Mouse (Mus musculus): ENCODE results near the gene Nanos1. TPM values are rescaled to one million over a fixed set of nuclear protein-coding genes. Genes with fewer than 3 reads are reported as not detected.

Nanos1 gene
- polyA plus RNA-seq, 1 experiment from 2014 or later = 21.2 TPM

GRCm38 (mm10) chr19:60787465-60788150 is 31.8 kb downstream of the Nanos1 start:
- Histone ChIP-seq H3K27ac (ENCODE audit: low read depth, low read length) (no peak overlapping the region), H3K36me3 (ENCODE audit: control insufficient read depth, insufficient read depth, low read length) (no peaks in the 10 kb centered on the region), H3K4me3 (ENCODE audit: low read depth, low read length) (no peak overlapping the region), H3K4me1 (ENCODE audit: control insufficient read depth, insufficient read depth, low read length) (peaks cover 16% of the 10 kb centered on the region), H3K27me3 (ENCODE audit: control insufficient read depth, insufficient read depth, low read length) (no peaks in the 10 kb centered on the region), H3K4me2 (ENCODE audit: low read depth, low read length) (no peak overlapping the region), H3K9me3 (ENCODE audit: control insufficient read depth, low read length) (no peaks in the 10 kb centered on the region), H3K9ac (replicated peaks; ENCODE audit: low read depth, low read length) (no peak overlapping the region)
- no peak for ATAC-seq (ENCODE audit: low read depth)
- 63% methylated on average over 2 of the region's 2 CpGs for WGBS

- Histone ChIP-seq H3K9ac (replicated peaks; ENCODE audit: low read depth, low read length) (no peak overlapping the region), H3K9me3 (ENCODE audit: control insufficient read depth, low read length) (no peaks in the 10 kb centered on the region), H3K27me3 (ENCODE audit: control insufficient read depth, insufficient read depth, low read length) (no peaks in the 10 kb centered on the region), H3K27ac (ENCODE audit: low read depth, low read length) (no peak overlapping the region), H3K4me2 (ENCODE audit: low read depth, low read length) (peak overlapping the region; percentile 89), H3K4me1 (ENCODE audit: control insufficient read depth, insufficient read depth, low read length) (peaks cover 16% of the 10 kb centered on the region), H3K4me3 (ENCODE audit: low read depth, low read length) (peak overlapping the region; percentile 100; the same call in 1 of the 2 replicates), H3K36me3 (ENCODE audit: control insufficient read depth, insufficient read depth, low read length) (no peaks in the 10 kb centered on the region)
- no peak for ATAC-seq (ENCODE audit: low read depth)
- WGBS = 50% methylated on average over 6 of the region's 6 CpGs
These were observed 32.6 kb downstream of the Nanos1 start for GRCm38 (mm10) chr19:60788214-60788960.

GRCm38 (mm10) chr19:60789452-60789851 is 33.7 kb downstream of the Nanos1 start:
- ATAC-seq (ENCODE audit: low read depth) = no peak
- Histone ChIP-seq H3K27me3 (ENCODE audit: control insufficient read depth, insufficient read depth, low read length) (no peaks in the 10 kb centered on the region), H3K4me3 (ENCODE audit: low read depth, low read length) (peak overlapping the region; percentile 100), H3K4me1 (ENCODE audit: control insufficient read depth, insufficient read depth, low read length) (peaks cover 16% of the 10 kb centered on the region), H3K27ac (ENCODE audit: low read depth, low read length) (peak overlapping the region; percentile 98; the same call in 1 of the 2 replicates), H3K36me3 (ENCODE audit: control insufficient read depth, insufficient read depth, low read length) (no peaks in the 10 kb centered on the region), H3K9me3 (ENCODE audit: control insufficient read depth, low read length) (no peaks in the 10 kb centered on the region), H3K9ac (replicated peaks; ENCODE audit: low read depth, low read length) (peak overlapping the region; percentile 95), H3K4me2 (ENCODE audit: low read depth, low read length) (peak overlapping the region; percentile 89)
- 2% methylated on average over 7 of the region's 7 CpGs for WGBS

- under 1% methylated on average over 60 of the region's 60 CpGs for WGBS
These were observed 34.2 kb downstream of the Nanos1 start for GRCm38 (mm10) chr19:60789919-60790506.

GRCm38 (mm10) chr19:60790551-60791161 is 34.9 kb downstream of the Nanos1 start, which contains the start of gene Eif3a:
Gene Eif3a, minus strand, starts transcription at chr19:60790658.
- Histone ChIP-seq H3K27ac (ENCODE audit: low read depth, low read length) (peak within 1 kb of the TSS; percentile 98), H3K27me3 (ENCODE audit: control insufficient read depth, insufficient read depth, low read length) (no peaks in the 10 kb centered on the region), H3K36me3 (ENCODE audit: control insufficient read depth, insufficient read depth, low read length) (no peaks in the 10 kb centered on the region), H3K4me1 (ENCODE audit: control insufficient read depth, insufficient read depth, low read length) (peaks cover 16% of the 10 kb centered on the region), H3K4me3 (ENCODE audit: low read depth, low read length) (peak within 1 kb of the TSS; percentile 100), H3K9me3 (ENCODE audit: control insufficient read depth, low read length) (no peaks in the 10 kb centered on the region), H3K4me2 (ENCODE audit: low read depth, low read length) (peak within 1 kb of the TSS; percentile 89), H3K9ac (replicated peaks; ENCODE audit: low read depth, low read length) (peak within 1 kb of the TSS; percentile 95)
- peak; percentile 97 for ATAC-seq (ENCODE audit: low read depth)
- under 1% methylated on average over 56 of the region's 57 CpGs for WGBS

More at GRCm38 (mm10) chr19:60789919-60790506, 34.2 kb downstream of the Nanos1 start:
- peak; percentile 84 for ATAC-seq (ENCODE audit: low read depth)
- Histone ChIP-seq H3K36me3 (ENCODE audit: control insufficient read depth, insufficient read depth, low read length) (no peaks in the 10 kb centered on the region), H3K4me1 (ENCODE audit: control insufficient read depth, insufficient read depth, low read length) (peaks cover 16% of the 10 kb centered on the region), H3K4me2 (ENCODE audit: low read depth, low read length) (peak overlapping the region; percentile 89), H3K4me3 (ENCODE audit: low read depth, low read length) (peak overlapping the region; percentile 100), H3K9me3 (ENCODE audit: control insufficient read depth, low read length) (no peaks in the 10 kb centered on the region), H3K9ac (replicated peaks; ENCODE audit: low read depth, low read length) (peak overlapping the region; percentile 95), H3K27me3 (ENCODE audit: control insufficient read depth, insufficient read depth, low read length) (no peaks in the 10 kb centered on the region), H3K27ac (ENCODE audit: low read depth, low read length) (peak overlapping the region; percentile 98)

- no peak for ATAC-seq (ENCODE audit: low read depth)
- WGBS = 10% methylated on average over 9 of the region's 9 CpGs
- peak overlapping the region; percentile 98 for H3K27ac ChIP-seq (ENCODE audit: low read depth, low read length)
- no peaks in the 10 kb centered on the region for H3K27me3 ChIP-seq (ENCODE audit: control insufficient read depth, insufficient read depth, low read length)
- peak overlapping the region; percentile 100 for H3K4me3 ChIP-seq (ENCODE audit: low read depth, low read length)
- H3K9ac ChIP-seq (replicated peaks; ENCODE audit: low read depth, low read length) = peak overlapping the region; percentile 95
- peak overlapping the region; percentile 89 for H3K4me2 ChIP-seq (ENCODE audit: low read depth, low read length)
- peaks cover 11% of the 10 kb centered on the region for H3K4me1 ChIP-seq (ENCODE audit: control insufficient read depth, insufficient read depth, low read length)
- no peaks in the 10 kb centered on the region for H3K36me3 ChIP-seq (ENCODE audit: control insufficient read depth, insufficient read depth, low read length)
- no peaks in the 10 kb centered on the region for H3K9me3 ChIP-seq (ENCODE audit: control insufficient read depth, low read length)
These were observed 35.4 kb downstream of the Nanos1 start for GRCm38 (mm10) chr19:60791164-60791563.

GRCm38 (mm10) chr19:60793170-60793707 is 37.5 kb downstream of the Nanos1 start:
- Histone ChIP-seq H3K27ac (ENCODE audit: low read depth, low read length) (no peak overlapping the region), H3K36me3 (ENCODE audit: control insufficient read depth, insufficient read depth, low read length) (no peaks in the 10 kb centered on the region), H3K4me3 (ENCODE audit: low read depth, low read length) (no peak overlapping the region), H3K9me3 (ENCODE audit: control insufficient read depth, low read length) (no peaks in the 10 kb centered on the region), H3K4me1 (ENCODE audit: control insufficient read depth, insufficient read depth, low read length) (peaks cover 7% of the 10 kb centered on the region; the same call in 1 of the 2 replicates), H3K9ac (replicated peaks; ENCODE audit: low read depth, low read length) (no peak overlapping the region), H3K27me3 (ENCODE audit: control insufficient read depth, insufficient read depth, low read length) (no peaks in the 10 kb centered on the region), H3K4me2 (ENCODE audit: low read depth, low read length) (no peak overlapping the region)
- ATAC-seq (ENCODE audit: low read depth) = no peak
- 90% methylated on average over 2 of the region's 2 CpGs for WGBS

GRCm38 (mm10) chr19:60795244-60795643 is 39.5 kb downstream of the Nanos1 start:
- H3K4me3 ChIP-seq (ENCODE audit: low read depth, low read length) = no peak overlapping the region
- no peak overlapping the region for H3K9ac ChIP-seq (replicated peaks; ENCODE audit: low read depth, low read length)
- H3K4me1 ChIP-seq (ENCODE audit: control insufficient read depth, insufficient read depth, low read length) = no peaks in the 10 kb centered on the region
- no peak for ATAC-seq (ENCODE audit: low read depth)
- no peaks in the 10 kb centered on the region for H3K9me3 ChIP-seq (ENCODE audit: control insufficient read depth, low read length)
- H3K4me2 ChIP-seq (ENCODE audit: low read depth, low read length) = no peak overlapping the region
- H3K36me3 ChIP-seq (ENCODE audit: control insufficient read depth, insufficient read depth, low read length) = no peaks in the 10 kb centered on the region
- 95% methylated on average over 2 of the region's 2 CpGs for WGBS
- no peak overlapping the region for H3K27ac ChIP-seq (ENCODE audit: low read depth, low read length)
- H3K27me3 ChIP-seq (ENCODE audit: control insufficient read depth, insufficient read depth, low read length) = no peaks in the 10 kb centered on the region
